Mouse (Mus musculus) CH12.LX (cell line): Measurements from ENCODE around the gene Clptm1. TPM values are rescaled to one million over a fixed set of nuclear protein-coding genes. Genes with fewer than 3 reads are reported as not detected.

Experiments used
- DNase-seq: peaks from one replicate; pipeline ENCODE4 v3.0.0-alpha.2; 2013; ENCODE audit errors: extremely low read depth
- H3K27ac ChIP-seq: 2 replicates; pipeline ENCODE4 v1.5.1; 2012; ENCODE audit warnings: low read depth, mild to moderate bottlenecking, control low read depth, moderate library complexity; ENCODE audit not compliant: insufficient read depth
- H3K27me3 ChIP-seq: replicated peaks from 2 replicates; pipeline ENCODE3; 2012; ENCODE audit warnings: inconsistent platforms
- H3K36me3 ChIP-seq, 2 experiments: replicated peaks in 1 of 2; 2 replicates each; pipeline versions ENCODE3 to v1.6.1; 2012; ENCODE audit warnings: inconsistent platforms in 1 of 2, low read length in 1 of 2, mild to moderate bottlenecking in 1 of 2, mixed read lengths in 1 of 2, moderate library complexity in 1 of 2; ENCODE audit not compliant: control insufficient read depth in 1 of 2, insufficient read depth in 1 of 2
- H3K4me1 ChIP-seq, 2 experiments: 2 replicates each; pipeline ENCODE4 v1.6.1; 2012; ENCODE audit warnings: inconsistent platforms in 1 of 2, moderate library complexity in 1 of 2; ENCODE audit not compliant: insufficient read depth in 2 of 2, control insufficient read depth in 1 of 2
- H3K4me2 ChIP-seq: 2 replicates; pipeline ENCODE4 v1.6.1; 2012; ENCODE audit warnings: low read depth, mild to moderate bottlenecking, control low read depth; ENCODE audit not compliant: poor library complexity, insufficient read depth, severe bottlenecking
- H3K4me3 ChIP-seq, 3 experiments: fragments of 150-350 bp in 1 of 3; sonication (generic) in 1 of 3; replicated peaks in 1 of 3; 2 replicates each; pipeline versions ENCODE3 to v1.5.1; 2011 to 2012; ENCODE audit warnings: low read depth in 2 of 3, low read length in 2 of 3, mild to moderate bottlenecking in 2 of 3, moderate library complexity in 2 of 3, control low read depth in 1 of 3, improper control_type of control experiment in 1 of 3, inconsistent platforms in 1 of 3, mixed read lengths in 1 of 3; ENCODE audit not compliant: poor library complexity in 1 of 3
- H3K79me2 ChIP-seq: replicated peaks from 2 replicates; pipeline ENCODE4 v1.6.1; 2012; ENCODE audit warnings: mild to moderate bottlenecking, moderate library complexity; ENCODE audit not compliant: control insufficient read depth, poor library complexity, insufficient read depth, severe bottlenecking; ENCODE audit errors: extremely low read depth
- H3K9ac ChIP-seq: 2 replicates; pipeline ENCODE4 v1.6.1; 2012; ENCODE audit warnings: low read depth, mild to moderate bottlenecking, control low read depth, moderate library complexity; ENCODE audit not compliant: insufficient read depth
- H3K9me3 ChIP-seq: replicated peaks from 2 replicates; pipeline ENCODE3; 2012; ENCODE audit warnings: low read length, inconsistent platforms, mixed read lengths
- CHD2 ChIP-seq: IDR thresholded peaks from 2 replicates; pipeline ENCODE4 v1.6.1; 2011; ENCODE audit warnings: low read length, improper control_type of control experiment
- CTCF ChIP-seq, 2 experiments: IDR thresholded peaks in 1 of 2; conservative IDR thresholded peaks in 1 of 2; 2 replicates each; pipeline ENCODE4 v1.5.1; 2011 to 2012; ENCODE audit warnings: low read depth in 2 of 2, low read length in 2 of 2, improper control_type of control experiment in 1 of 2, inconsistent platforms in 1 of 2, mild to moderate bottlenecking in 1 of 2, moderate library complexity in 1 of 2
- E2F4 ChIP-seq: IDR thresholded peaks from 2 replicates; pipeline ENCODE4 v1.6.1; 2011; ENCODE audit warnings: low read depth, low read length, improper control_type of control experiment; ENCODE audit not compliant: insufficient replicate concordance
- ETS1 ChIP-seq: conservative IDR thresholded peaks from 2 replicates; pipeline ENCODE4 v1.6.1; 2012; ENCODE audit warnings: low read depth, mild to moderate bottlenecking, inconsistent platforms, low read length, improper control_type of control experiment, moderate library complexity
- GABPA ChIP-seq: IDR thresholded peaks from 2 replicates; pipeline ENCODE4 v1.6.1; 2012; ENCODE audit warnings: low read depth, low read length, improper control_type of control experiment, inconsistent platforms; ENCODE audit not compliant: insufficient replicate concordance
- IRF4 ChIP-seq: IDR thresholded peaks from 2 replicates; pipeline ENCODE4 v1.6.1; 2014; ENCODE audit warnings: low read depth, mild to moderate bottlenecking, inconsistent platforms, low read length, improper control_type of control experiment
- JUN ChIP-seq: IDR thresholded peaks from 2 replicates; pipeline ENCODE4 v1.6.1; 2011; ENCODE audit warnings: low read depth, mild to moderate bottlenecking, low read length, improper control_type of control experiment, moderate library complexity; ENCODE audit not compliant: insufficient read depth
- JUND ChIP-seq: conservative IDR thresholded peaks from 2 replicates; pipeline ENCODE4 v1.6.1; 2011; ENCODE audit warnings: low read depth, low read length, improper control_type of control experiment
- KAT2A ChIP-seq: IDR thresholded peaks from 2 replicates; pipeline ENCODE4 v1.6.1; 2012; ENCODE audit warnings: low read length, improper control_type of control experiment, inconsistent platforms; ENCODE audit not compliant: insufficient replicate concordance
- MAFK ChIP-seq: IDR thresholded peaks from 2 replicates; pipeline ENCODE4 v1.6.1; 2011; ENCODE audit warnings: low read length, improper control_type of control experiment; ENCODE audit not compliant: insufficient replicate concordance
- MAX ChIP-seq: IDR thresholded peaks from 2 replicates; pipeline ENCODE4 v1.6.1; 2011; ENCODE audit warnings: low read length, improper control_type of control experiment
- MAZ ChIP-seq: IDR thresholded peaks from 2 replicates; pipeline ENCODE4 v1.6.1; 2012; ENCODE audit warnings: low read depth, mild to moderate bottlenecking, inconsistent platforms, low read length, improper control_type of control experiment, moderate library complexity
- MEF2A ChIP-seq: IDR thresholded peaks from 2 replicates; pipeline ENCODE4 v1.6.1; 2014; ENCODE audit warnings: low read depth, mild to moderate bottlenecking, inconsistent platforms, low read length, improper control_type of control experiment, borderline replicate concordance
- MXI1 ChIP-seq: IDR thresholded peaks from 2 replicates; pipeline ENCODE4 v1.6.1; 2011; ENCODE audit warnings: mild to moderate bottlenecking, low read depth, low read length, improper control_type of control experiment
- MYC ChIP-seq: IDR thresholded peaks from 2 replicates; pipeline ENCODE4 v1.6.1; 2011; ENCODE audit warnings: low read depth, mild to moderate bottlenecking, improper control_type of control experiment, low read length
- NELFE ChIP-seq: IDR thresholded peaks from 2 replicates; pipeline ENCODE4 v1.6.1; 2011; ENCODE audit warnings: low read depth, low read length, improper control_type of control experiment
- NRF1 ChIP-seq: IDR thresholded peaks from 2 replicates; pipeline ENCODE4 v1.6.1; 2014; ENCODE audit warnings: low read depth, mild to moderate bottlenecking, inconsistent platforms, low read length, improper control_type of control experiment, moderate library complexity
- PAX5 ChIP-seq: IDR thresholded peaks from 2 replicates; pipeline ENCODE4 v1.6.1; 2012; ENCODE audit warnings: low read length, inconsistent platforms, mixed read lengths
- POLR2A ChIP-seq: IDR thresholded peaks from 2 replicates; pipeline ENCODE4 v1.6.1; 2011; ENCODE audit warnings: low read depth, mild to moderate bottlenecking, improper control_type of control experiment, low read length
- POLR2AphosphoS2 ChIP-seq: IDR thresholded peaks from 2 replicates; pipeline ENCODE4 v1.6.1; 2011; ENCODE audit warnings: low read depth, low read length, improper control_type of control experiment
- SIN3A ChIP-seq: IDR thresholded peaks from 2 replicates; pipeline ENCODE4 v1.6.1; 2012; ENCODE audit warnings: low read length, improper control_type of control experiment, inconsistent platforms
- TBP ChIP-seq: conservative IDR thresholded peaks from 2 replicates; pipeline ENCODE4 v1.6.1; 2011; ENCODE audit warnings: low read depth, low read length, improper control_type of control experiment
- TCF12 ChIP-seq: IDR thresholded peaks from 2 replicates; pipeline ENCODE4 v1.6.1; 2014; ENCODE audit warnings: low read depth, mild to moderate bottlenecking, inconsistent platforms, low read length, improper control_type of control experiment
- UBTF ChIP-seq: IDR thresholded peaks from 2 replicates; pipeline ENCODE4 v1.6.1; 2012; ENCODE audit warnings: low read depth, mild to moderate bottlenecking, inconsistent platforms, low read length, improper control_type of control experiment, moderate library complexity
- USF1 ChIP-seq: IDR thresholded peaks from 2 replicates; pipeline ENCODE4 v1.6.1; 2014; ENCODE audit warnings: low read depth, mild to moderate bottlenecking, inconsistent platforms, low read length, improper control_type of control experiment
- ZC3H11A ChIP-seq: IDR thresholded peaks from 2 replicates; pipeline ENCODE4 v1.6.1; 2012; ENCODE audit warnings: low read depth, mild to moderate bottlenecking, inconsistent platforms, low read length, improper control_type of control experiment
- ZKSCAN1 ChIP-seq: IDR thresholded peaks from 2 replicates; pipeline ENCODE4 v1.6.1; 2012; ENCODE audit warnings: low read depth, inconsistent platforms, low read length, improper control_type of control experiment, borderline replicate concordance
- ZMIZ1 ChIP-seq: IDR thresholded peaks from 2 replicates; pipeline ENCODE4 v1.6.1; 2012; ENCODE audit warnings: low read depth, mild to moderate bottlenecking, inconsistent platforms, low read length, improper control_type of control experiment
- ZNF384 ChIP-seq: IDR thresholded peaks from 2 replicates; pipeline ENCODE4 v1.6.1; 2012; ENCODE audit warnings: low read depth, low read length, improper control_type of control experiment, inconsistent platforms
- dilution Hi-C: fragments of 300-500 bp; cut with MboI; formaldehyde crosslinking; loops from 2 replicates; pipeline ENCODE4 v1.14.3; 2020; ENCODE audit warnings: low sequenced_read_pairs; ENCODE audit not compliant: extremely low pct_unique_long_range_greater_than_20kb, extremely low pct_ligation_motif_present
- in situ Hi-C: fragments of 300-500 bp; cut with MboI; formaldehyde crosslinking; loops from 3 replicates; pipeline ENCODE4 v1.14.3; 2019; ENCODE audit warnings: low sequenced_read_pairs, low pct_ligation_motif_present, low pct_unique_long_range_greater_than_20kb, mixed read lengths
- polyA plus RNA-seq: library from polyadenylated mRNA; unstranded; fragments of >175 nt; gene quantifications from 2 replicates; pipeline ENCODE4 v1.2.1, GENCODE M21; 2012; ENCODE audit warnings: low read depth; ENCODE audit not compliant: insufficient read length
- total RNA-seq, 2 experiments: library from RNA; depleted of rRNA; stranded (reverse); fragments of 300-350 nt in 1 of 2; fragments of >200 nt in 1 of 2; gene quantifications; 2 replicates each; pipeline ENCODE4 v1.2.3; 2012 to 2014

The Clptm1 gene
- total and polyA plus RNA-seq, 3 experiments: 33.8 to 70.9 (median 43.6) TPM

- TF ChIP-seq UBTF (no peak), MYC (no peak; the same call in 1 of the 2 replicates), ZMIZ1 (no peak), PAX5 (no peak), MAX (peak; percentile 50; the same call in 1 of the 2 replicates), IRF4 (peak; percentile 91), SIN3A (no peak)
These were observed 2.6 kb upstream of the Clptm1 start (continued) for GRCm38 (mm10) chr7:19667434-19667833.

- in situ Hi-C loops: loop anchor here (5.0 kb wide), 2 partner anchors 46 to 206 kb away; no protein-coding TSS in a partner anchor
- Histone ChIP-seq H3K27ac (peak overlapping the region; percentile 72), H3K4me1 (peaks cover 14 to 49% of the 10 kb centered on the region in 2 experiments; a peak in 3 of 4 replicates), H3K27me3 (peaks cover 2% of the 10 kb centered on the region), H3K9ac (no peak overlapping the region), H3K36me3 (peaks cover 9 to 12% of the 10 kb centered on the region in 2 experiments), H3K79me2 (peaks cover 29% of the 10 kb centered on the region), H3K4me3 (no peak overlapping the region), H3K9me3 (no peaks in the 10 kb centered on the region), H3K4me2 (no peak overlapping the region)
- dilution Hi-C loops: no loop called here
- peak; percentile 62 for DNase-seq
- TF ChIP-seq TBP (no peak), CTCF (conservative IDR thresholded peaks at IDR 0.05 in 1 of 2, IDR thresholded peaks at IDR 0.05 in 1 of 2; ENCODE audit: low read depth in 2 of 2, low read length in 2 of 2) (peak in 1 of 2 experiments; percentile 42; a peak in 2 of 4 replicates), ZNF384 (peak; percentile 65)
These were observed 1.9 kb upstream of the Clptm1 start for GRCm38 (mm10) chr7:19666750-19667149.

- Histone ChIP-seq H3K9ac (peak overlapping the region; percentile 96), H3K27me3 (no peaks in the 10 kb centered on the region), H3K4me1 (peaks cover 14 to 51% of the 10 kb centered on the region in 2 experiments; a peak in 3 of 4 replicates), H3K9me3 (no peaks in the 10 kb centered on the region), H3K4me3 (peak overlapping the region; percentile 80 to 94 (median 81)), H3K27ac (no peak overlapping the region), H3K79me2 (peaks cover 49% of the 10 kb centered on the region), H3K36me3 (peaks cover 20 to 34% of the 10 kb centered on the region in 2 experiments), H3K4me2 (peak overlapping the region; percentile 62; the same call in 1 of the 2 replicates)
- dilution Hi-C loops (no loop called here), in situ Hi-C loops (no loop called here)
- no peak for DNase-seq
- TF ChIP-seq USF1 (no peak), GABPA (no peak), MAZ (no peak), NRF1 (no peak), TCF12 (no peak), E2F4 (no peak), JUND (no peak), POLR2A (no peak), SIN3A (peak; percentile 50; the same call in 1 of the 2 replicates), MYC (no peak), MXI1 (peak; percentile 82; the same call in 1 of the 2 replicates), MEF2A (no peak), CHD2 (no peak), UBTF (peak; percentile 83), TBP (no peak), ZNF384 (no peak), KAT2A (no peak), MAFK (no peak), NELFE (no peak; the same call in 1 of the 2 replicates), POLR2AphosphoS2 (no peak), ZC3H11A (no peak), ZMIZ1 (0 out of 2 replicates have a peak, but pooled peaks have one; percentile 28), JUN (no peak), IRF4 (no peak), ZKSCAN1 (no peak), ETS1 (no peak)
These were observed 328 bp downstream of the Clptm1 start for GRCm38 (mm10) chr7:19664455-19664954.
